Mouse (Mus musculus) thymus, postnatal 25 days (tissue): ENCODE results near the gene Tgif1.

Experiments
- DNase-seq: peaks from one replicate; pipeline ENCODE4 v3.0.0; 2022

The Tgif1 gene

GRCm38 (mm10) chr17:70802022-70802421 is 51.3 kb downstream of the Tgif1 start:
- no peak for DNase-seq

GRCm38 (mm10) chr17:70799266-70799665 is 54.1 kb downstream of the Tgif1 start:
- no peak for DNase-seq

- DNase-seq = no peak
Measured at GRCm38 (mm10) chr17:70797773-70798045, 55.6 kb downstream of the Tgif1 start.

- no peak for DNase-seq
Measured at GRCm38 (mm10) chr17:70796940-70797772, 56.2 kb downstream of the Tgif1 start.

- DNase-seq = no peak
Measured at GRCm38 (mm10) chr17:70795196-70795595, 58.1 kb downstream of the Tgif1 start.

- DNase-seq = no peak
Measured at GRCm38 (mm10) chr17:70794722-70795121, 58.6 kb downstream of the Tgif1 start.

GRCm38 (mm10) chr17:70794291-70794690 is 59.1 kb downstream of the Tgif1 start:
- no peak for DNase-seq
